Mouse (Mus musculus): Measurements from ENCODE around the gene Hist1h4k. TPM values are rescaled to one million over a fixed set of nuclear protein-coding genes. Genes with fewer than 3 reads are reported as not detected.
A peak's percentile ranks its signal among the peaks of the same experiment; 100 is the strongest.
"Not testable (repeated sequence)": the region's sequence is repeated elsewhere in the genome, so short reads cannot be mapped to it uniquely, and the experiment has no call there.

Hist1h4k gene
- polyA plus RNA-seq, 1 experiment from 2014 or later = 1.1 TPM

GRCm38 (mm10) chr13:21722373-21722925 is 27.9 kb downstream of the Hist1h4k start:
- no peak overlapping the region for H3K9ac ChIP-seq (ENCODE audit: low read length)
- no peaks in the 10 kb centered on the region for H3K9me3 ChIP-seq (ENCODE audit: control insufficient read depth, low read length)
- no peak overlapping the region for H3K4me3 ChIP-seq (ENCODE audit: low read depth, low read length)
- H3K27ac ChIP-seq (replicated peaks) = peak overlapping the region; percentile 82
- peaks cover 5% of the 10 kb centered on the region for H3K4me1 ChIP-seq (replicated peaks; ENCODE audit: control insufficient read depth, insufficient read depth)
- no peaks in the 10 kb centered on the region for H3K36me3 ChIP-seq (ENCODE audit: control insufficient read depth, insufficient read depth, low read length)
- no peaks in the 10 kb centered on the region for H3K27me3 ChIP-seq (ENCODE audit: control insufficient read depth, insufficient read depth, low read length)
- peak; percentile 72 for ATAC-seq (ENCODE audit: low FRiP score, low TSS enrichment)
- H3K4me2 ChIP-seq (replicated peaks; ENCODE audit: low read depth) = peak overlapping the region; percentile 46
- TF ChIP-seq CTCF (IDR thresholded peaks at IDR 0.05; ENCODE audit: low read depth) = no peak
- TF ChIP-seq EP300 (optimal IDR thresholded peaks at IDR 0.05) = no peak
- no peak for DNase-seq (ENCODE audit: low spot score)
- WGBS = 3% methylated on average over 11 of the region's 11 CpGs

GRCm38 (mm10) chr13:21721757-21722372 is 28.4 kb downstream of the Hist1h4k start, which contains the start of gene Hist1h2bm:
Gene Hist1h2bm (plus strand): TSS chr13:21722044.
- DNase-seq (ENCODE audit: low spot score) (peak; percentile 64), ATAC-seq (ENCODE audit: low FRiP score, low TSS enrichment) (peak; percentile 96)
- under 1% methylated on average over 34 of the region's 37 CpGs for WGBS
- H3K4me3 ChIP-seq (ENCODE audit: low read depth, low read length) = peak within 1 kb of the TSS; percentile 33
- peak within 1 kb of the TSS; percentile 58 for H3K4me2 ChIP-seq (replicated peaks; ENCODE audit: low read depth)
- H3K27me3 ChIP-seq (ENCODE audit: control insufficient read depth, insufficient read depth, low read length); H3K9me3 ChIP-seq (ENCODE audit: control insufficient read depth, low read length); H3K36me3 ChIP-seq (ENCODE audit: control insufficient read depth, insufficient read depth, low read length); H3K4me1 ChIP-seq (replicated peaks; ENCODE audit: control insufficient read depth, insufficient read depth): not testable (repeated sequence)
- peak within 1 kb of the TSS; percentile 82 for H3K27ac ChIP-seq (replicated peaks)
- peak within 1 kb of the TSS; percentile 31; the same call in 1 of the 2 replicates for H3K9ac ChIP-seq (ENCODE audit: low read length)

- H3K36me3 ChIP-seq (ENCODE audit: control insufficient read depth, insufficient read depth, low read length); H3K9me3 ChIP-seq (ENCODE audit: control insufficient read depth, low read length); DNase-seq (ENCODE audit: low spot score); H3K27me3 ChIP-seq (ENCODE audit: control insufficient read depth, insufficient read depth, low read length); H3K4me1 ChIP-seq (replicated peaks; ENCODE audit: control insufficient read depth, insufficient read depth): not testable (repeated sequence)
- WGBS = 2% methylated on average over 19 of the region's 44 CpGs
- peak; percentile 11; the same call in 1 of the 2 replicates for ATAC-seq (ENCODE audit: low FRiP score, low TSS enrichment)
- Histone ChIP-seq H3K4me3 (ENCODE audit: low read depth, low read length) (peak overlapping the region; percentile 33), H3K27ac (replicated peaks) (peak overlapping the region; percentile 78), H3K9ac (ENCODE audit: low read length) (peak overlapping the region; percentile 31; the same call in 1 of the 2 replicates), H3K4me2 (replicated peaks; ENCODE audit: low read depth) (peak overlapping the region; percentile 58)
These were observed 29.1 kb downstream of the Hist1h4k start for GRCm38 (mm10) chr13:21721107-21721756.

GRCm38 (mm10) chr13:21718381-21719080 is 31.8 kb downstream of the Hist1h4k start:
- Histone ChIP-seq H3K4me3 (ENCODE audit: low read depth, low read length) (peak overlapping the region; percentile 27), H3K9ac (ENCODE audit: low read length) (peak overlapping the region; percentile 55), H3K9me3 (ENCODE audit: control insufficient read depth, low read length) (no peaks in the 10 kb centered on the region), H3K36me3 (ENCODE audit: control insufficient read depth, insufficient read depth, low read length) (no peaks in the 10 kb centered on the region), H3K4me2 (replicated peaks; ENCODE audit: low read depth) (peak overlapping the region; percentile 55), H3K27ac (replicated peaks) (no peak overlapping the region; the same call in 1 of the 2 replicates), H3K4me1 (replicated peaks; ENCODE audit: control insufficient read depth, insufficient read depth) (peaks cover 8% of the 10 kb centered on the region), H3K27me3 (ENCODE audit: control insufficient read depth, insufficient read depth, low read length) (no peaks in the 10 kb centered on the region)
- no peak for ATAC-seq (ENCODE audit: low FRiP score, low TSS enrichment)
- WGBS = 54% methylated on average over 4 of the region's 4 CpGs
- DNase-seq (ENCODE audit: low spot score) = no peak
- TF ChIP-seq CTCF (IDR thresholded peaks at IDR 0.05; ENCODE audit: low read depth) = no peak
- TF ChIP-seq EP300 (optimal IDR thresholded peaks at IDR 0.05) = no peak

- DNase-seq (ENCODE audit: low spot score) (peak; percentile 82), ATAC-seq (ENCODE audit: low FRiP score, low TSS enrichment) (peak; percentile 44)
- Histone ChIP-seq H3K9ac (ENCODE audit: low read length) (peak within 1 kb of the TSS; percentile 55), H3K27ac (replicated peaks) (peak within 1 kb of the TSS; percentile 87), H3K4me3 (ENCODE audit: low read depth, low read length) (peak within 1 kb of the TSS; percentile 38), H3K4me2 (replicated peaks; ENCODE audit: low read depth) (peak within 1 kb of the TSS; percentile 61)
- H3K27me3 ChIP-seq (ENCODE audit: control insufficient read depth, insufficient read depth, low read length); H3K4me1 ChIP-seq (replicated peaks; ENCODE audit: control insufficient read depth, insufficient read depth); H3K9me3 ChIP-seq (ENCODE audit: control insufficient read depth, low read length); H3K36me3 ChIP-seq (ENCODE audit: control insufficient read depth, insufficient read depth, low read length): not testable (repeated sequence)
- 1% methylated on average over 24 of the region's 56 CpGs for WGBS
These were observed 32.6 kb downstream of the Hist1h4k start, which contains the start of gene Hist1h3h for GRCm38 (mm10) chr13:21717397-21718357. Gene Hist1h3h (plus strand): TSS chr13:21717659.

GRCm38 (mm10) chr13:21716540-21717391 is 33.5 kb downstream of the Hist1h4k start:
- peak; percentile 30; the same call in 1 of the 2 replicates for ATAC-seq (ENCODE audit: low FRiP score, low TSS enrichment)
- under 1% methylated on average over 11 of the region's 38 CpGs for WGBS
- peak overlapping the region; percentile 53 for H3K9ac ChIP-seq (ENCODE audit: low read length)
- H3K36me3 ChIP-seq (ENCODE audit: control insufficient read depth, insufficient read depth, low read length); H3K9me3 ChIP-seq (ENCODE audit: control insufficient read depth, low read length); H3K27me3 ChIP-seq (ENCODE audit: control insufficient read depth, insufficient read depth, low read length); H3K4me1 ChIP-seq (replicated peaks; ENCODE audit: control insufficient read depth, insufficient read depth): not testable (repeated sequence)
- DNase-seq (ENCODE audit: low spot score) = peak; percentile 30
- H3K4me3 ChIP-seq (ENCODE audit: low read depth, low read length) = peak overlapping the region; percentile 38
- H3K4me2 ChIP-seq (replicated peaks; ENCODE audit: low read depth) = peak overlapping the region; percentile 61
- H3K27ac ChIP-seq (replicated peaks) = peak overlapping the region; percentile 87

GRCm38 (mm10) chr13:21715864-21716539 is 34.3 kb downstream of the Hist1h4k start, which contains the start of the genes Hist1h2bl and Hist1h2ai:
Gene Hist1h2bl (minus strand): TSS chr13:21716143.
Gene Hist1h2ai (plus strand): TSS chr13:21716422.
- H3K27ac ChIP-seq (replicated peaks) = peak within 1 kb of the TSS; percentile 87
- H3K4me1 ChIP-seq (replicated peaks; ENCODE audit: control insufficient read depth, insufficient read depth); H3K27me3 ChIP-seq (ENCODE audit: control insufficient read depth, insufficient read depth, low read length); H3K36me3 ChIP-seq (ENCODE audit: control insufficient read depth, insufficient read depth, low read length); H3K9me3 ChIP-seq (ENCODE audit: control insufficient read depth, low read length): not testable (repeated sequence)
- ATAC-seq (ENCODE audit: low FRiP score, low TSS enrichment) (peak; percentile 93), DNase-seq (ENCODE audit: low spot score) (peak; percentile 78)
- under 1% methylated on average over 25 of the region's 50 CpGs for WGBS
- peak within 1 kb of the TSS; percentile 61 for H3K4me2 ChIP-seq (replicated peaks; ENCODE audit: low read depth)
- H3K9ac ChIP-seq (ENCODE audit: low read length) = peak within 1 kb of the TSS; percentile 56
- peak within 1 kb of the TSS; percentile 38 for H3K4me3 ChIP-seq (ENCODE audit: low read depth, low read length)

Data from stomach, postnatal 0 days (tissue).